Mouse (Mus musculus) heart, adult 11 months (tissue): Measurements from ENCODE around the gene Gdap1l1.

Experiments used
- DNase-seq: peaks from one replicate; pipeline ENCODE4 v3.0.0; 2022

Gene Gdap1l1

DNA sequence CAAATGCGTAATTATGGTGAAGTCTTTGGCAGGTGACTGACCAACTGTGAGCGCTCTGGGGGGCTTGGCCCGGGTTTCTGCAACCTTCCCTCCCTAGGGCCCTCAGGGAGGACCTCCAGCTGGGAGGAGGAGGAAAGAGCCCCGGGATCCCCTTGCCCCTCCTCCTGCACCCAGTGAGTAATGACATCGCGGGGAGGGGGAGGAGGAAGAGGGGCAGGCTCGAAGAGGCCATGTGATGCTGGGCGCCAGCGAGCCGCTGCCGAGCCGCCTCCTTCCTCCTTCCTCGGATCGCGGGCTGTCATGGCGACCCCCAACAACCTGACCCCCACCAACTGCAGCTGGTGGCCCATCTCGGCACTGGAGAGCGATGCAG lies at the start of gene Gdap1l1:
Gene Gdap1l1 (plus strand): TSS at position 231 of the 373 bp plus-strand sequence.
- no peak for DNase-seq

DNA sequence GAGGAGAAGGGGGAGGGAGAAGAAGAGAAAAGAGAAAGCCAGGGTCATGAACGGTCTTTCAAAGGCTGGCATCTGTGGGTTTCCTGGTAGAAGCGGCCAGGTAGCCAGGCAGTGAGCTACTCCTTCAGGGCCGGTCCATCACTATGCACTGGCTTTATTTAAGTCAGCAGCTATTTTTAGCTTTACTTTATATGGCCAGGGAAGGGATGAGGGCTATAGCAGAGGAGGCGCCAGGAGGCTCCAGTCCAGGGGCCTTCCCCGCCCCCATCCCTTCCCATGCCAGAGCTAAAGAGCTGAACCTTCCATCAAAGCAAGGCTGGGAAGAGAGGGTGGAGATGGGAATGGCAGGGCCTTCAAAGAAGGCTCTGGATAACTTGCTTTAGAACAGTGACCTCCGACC lies 45.8 kb upstream of the Gdap1l1 start:
- peak; percentile 98 for DNase-seq

DNA sequence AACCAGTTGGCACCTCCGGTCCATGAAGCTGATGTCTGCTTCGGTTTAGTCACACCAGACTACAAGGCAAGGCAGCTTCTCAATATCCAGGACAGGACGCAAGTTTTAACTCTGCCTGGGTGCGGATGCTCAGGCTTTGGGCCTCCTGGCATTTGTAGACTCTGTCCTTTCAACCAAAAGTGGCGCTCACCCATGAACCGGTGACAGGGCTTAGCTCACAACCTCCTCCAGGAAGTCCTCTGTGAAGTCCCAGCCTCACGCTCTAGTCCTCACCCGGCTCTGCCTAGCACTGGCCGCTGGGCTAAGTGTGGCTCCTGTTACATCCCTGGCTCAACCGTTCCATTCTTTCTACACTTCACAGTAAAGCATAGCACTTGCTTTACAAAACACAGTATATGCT lies 45.0 kb upstream of the Gdap1l1 start:
- peak; percentile 90 for DNase-seq

DNA sequence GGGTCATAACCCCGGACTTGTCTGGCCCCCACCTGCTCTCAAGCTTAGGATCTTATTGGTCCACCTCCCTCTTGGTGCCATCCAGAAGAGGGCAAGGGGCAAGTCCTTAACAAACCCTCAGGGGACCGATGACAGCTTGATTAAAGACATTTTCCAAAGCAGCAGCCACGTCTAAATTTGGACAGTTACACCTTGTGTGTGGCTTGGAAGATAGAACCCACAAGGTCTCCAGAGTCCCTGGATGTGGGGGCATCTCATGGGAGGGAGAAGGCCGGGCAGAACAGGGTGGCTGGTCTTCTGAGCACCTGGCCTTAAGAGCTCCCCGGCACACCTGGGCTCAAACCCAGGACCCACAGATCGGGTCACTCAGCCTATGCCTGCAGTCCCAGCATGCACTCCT lies 44.3 kb upstream of the Gdap1l1 start:
- peak; percentile 95 for DNase-seq

DNA sequence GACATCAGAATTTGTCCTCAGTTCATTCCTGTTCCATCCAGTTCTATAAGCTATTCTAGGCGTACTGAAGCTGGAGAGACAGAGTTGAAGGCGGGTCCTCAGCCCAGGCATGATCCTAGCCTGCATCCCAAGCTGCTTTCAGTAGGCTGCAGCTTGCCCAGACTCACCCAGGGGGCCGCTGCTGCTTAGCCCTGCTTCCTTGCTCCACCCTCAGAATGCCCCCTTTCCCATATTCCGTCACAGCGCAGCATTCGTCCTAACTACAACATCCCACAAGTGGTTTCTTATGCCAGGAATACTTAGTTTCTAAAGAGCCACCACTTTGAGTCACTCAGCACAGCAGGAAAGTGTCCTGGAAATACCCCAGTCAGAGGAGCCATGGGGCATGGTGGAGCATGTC lies 43.3 kb upstream of the Gdap1l1 start:
- peak; percentile 91 for DNase-seq

DNA sequence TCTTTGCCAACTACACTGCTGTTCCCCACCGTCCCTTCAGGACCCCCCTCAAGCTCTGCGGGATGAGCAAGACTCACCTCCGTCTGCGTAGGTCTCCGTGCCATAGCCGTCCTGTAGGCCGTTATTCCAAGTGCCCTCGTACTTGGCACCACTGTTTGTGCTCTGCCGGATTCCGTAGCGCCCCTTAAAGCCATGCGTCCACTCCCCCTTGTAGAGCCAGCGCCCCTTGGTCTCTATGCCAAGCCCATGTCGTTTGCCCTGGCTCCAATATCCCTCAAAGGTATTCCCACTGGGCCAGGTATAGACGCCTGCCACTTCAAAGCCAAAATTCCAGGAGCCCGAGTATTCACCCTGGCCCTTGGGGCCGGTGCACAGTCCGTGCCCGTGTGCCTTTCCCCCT lies 41.2 kb upstream of the Gdap1l1 start:
- DNase-seq = peak; percentile 92

DNA sequence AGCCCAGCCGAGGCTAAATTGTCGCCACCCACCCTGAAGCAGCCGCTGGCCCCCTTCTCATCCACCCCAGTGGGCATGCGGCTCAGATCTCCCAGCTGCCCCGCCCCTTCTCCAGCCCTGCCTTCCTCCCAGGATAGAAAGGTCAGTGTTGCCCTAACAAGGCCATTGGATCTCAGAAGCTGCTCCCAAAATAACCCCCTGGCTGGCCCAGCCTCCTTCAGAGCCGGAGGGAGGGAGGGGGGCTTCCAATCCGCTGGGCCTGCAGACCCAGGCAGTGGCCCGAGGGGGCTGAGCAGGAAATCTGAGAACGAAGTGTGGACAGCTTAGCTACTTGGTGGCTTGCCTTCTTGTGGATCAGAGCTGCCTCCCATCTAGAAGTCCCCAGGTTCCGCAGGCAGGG lies 40.4 kb upstream of the Gdap1l1 start, which contains the start of gene Jph2:
Gene Jph2 (minus strand): TSS at position 89 of the 400 bp plus-strand sequence.
- peak; percentile 99 for DNase-seq

DNA sequence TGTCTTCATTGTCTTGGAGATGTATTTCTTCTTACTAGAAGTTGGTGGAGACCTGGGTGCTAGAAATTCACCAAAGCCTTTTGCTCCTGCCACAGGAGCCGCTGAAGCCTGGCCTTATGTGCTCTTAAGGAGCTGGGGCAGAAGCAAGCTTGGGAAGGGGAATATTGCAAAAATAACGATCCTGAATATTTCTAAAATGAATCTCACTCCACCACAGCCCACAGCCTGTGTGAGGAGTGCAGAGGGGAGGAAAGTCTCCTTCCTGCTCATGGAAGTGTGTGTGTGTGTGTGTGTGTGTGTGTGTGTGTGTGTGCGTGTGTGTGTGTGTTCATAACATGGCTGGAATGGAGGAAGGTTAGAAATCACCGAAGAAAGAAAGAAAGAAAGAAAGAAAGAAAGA lies 39.5 kb upstream of the Gdap1l1 start:
- DNase-seq = peak; percentile 82

DNA sequence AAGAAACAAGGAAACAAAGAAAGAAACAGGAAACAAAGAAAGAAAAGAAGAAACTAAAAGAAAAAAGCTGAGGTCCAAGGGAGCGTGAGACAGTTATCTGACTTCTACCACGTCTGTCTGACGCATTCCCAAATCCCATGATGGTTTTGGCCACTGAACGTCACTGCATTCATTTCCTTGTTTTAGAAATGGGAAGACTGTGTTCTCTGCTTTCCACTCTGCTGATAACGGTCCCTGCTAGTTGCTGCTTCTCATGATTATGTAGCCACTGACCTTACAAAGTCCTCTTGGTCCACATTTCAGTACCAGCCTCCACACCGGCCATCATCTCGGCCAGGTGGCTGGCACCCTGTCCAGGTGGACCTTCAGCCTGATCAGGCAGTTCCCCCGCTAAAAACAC lies 39.1 kb upstream of the Gdap1l1 start:
- DNase-seq = peak; percentile 98

DNA sequence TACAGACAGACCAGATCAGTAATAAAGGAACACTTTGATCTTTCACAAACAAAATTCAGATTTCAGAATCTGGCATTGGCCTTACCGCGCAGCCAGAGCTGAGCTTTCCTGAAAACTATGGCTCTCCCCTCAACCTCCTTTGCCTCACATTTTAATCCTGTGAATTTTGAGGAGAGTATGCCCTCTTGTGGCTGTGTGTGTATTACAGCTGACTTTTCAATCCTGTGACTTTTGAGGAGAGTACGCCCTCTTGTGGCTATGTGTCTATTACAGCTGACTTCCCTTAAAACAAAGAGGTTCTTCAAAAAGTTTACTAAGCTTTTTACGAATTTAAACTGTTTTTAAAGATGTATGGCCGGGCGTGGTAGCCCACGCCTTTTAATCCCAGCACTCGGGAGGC lies 37.1 kb upstream of the Gdap1l1 start:
- DNase-seq = peak; percentile 94

DNA sequence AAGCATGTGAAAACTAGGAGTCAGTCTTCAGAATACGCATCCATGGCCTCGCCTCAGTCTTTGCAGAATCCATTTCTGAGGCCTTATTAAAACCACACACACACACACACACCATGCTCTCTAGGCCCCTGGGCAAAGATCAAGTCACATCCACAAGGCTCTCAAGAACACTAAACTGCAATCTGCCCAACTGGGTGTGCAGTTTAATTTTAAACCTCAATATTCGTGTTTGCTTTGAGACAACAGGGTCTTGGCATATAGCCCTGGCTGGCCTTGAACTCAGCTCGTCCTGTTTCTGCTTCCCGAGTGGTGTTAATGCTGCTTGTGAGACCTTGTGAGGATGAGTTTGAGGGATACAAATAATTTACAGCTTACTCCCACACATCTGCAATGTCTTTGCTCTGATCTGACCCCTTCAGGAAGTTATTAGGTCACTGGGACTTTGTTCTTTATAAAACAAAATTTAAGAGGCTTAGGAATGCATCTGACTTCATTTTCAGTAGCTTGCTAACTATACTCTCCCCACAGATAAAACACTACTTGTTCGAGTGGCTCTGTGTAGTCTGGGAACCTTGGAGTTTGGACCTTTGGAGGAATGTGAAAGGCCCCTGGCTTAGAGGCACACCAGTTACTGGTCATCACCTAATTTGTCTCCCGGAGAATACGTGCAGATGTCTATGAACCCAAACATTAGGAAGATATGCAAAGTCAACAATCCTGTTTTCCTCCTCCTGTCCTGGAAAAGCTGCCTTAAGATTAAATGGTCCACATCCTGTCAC lies 34.0 kb upstream of the Gdap1l1 start:
- DNase-seq = peak; percentile 34

DNA sequence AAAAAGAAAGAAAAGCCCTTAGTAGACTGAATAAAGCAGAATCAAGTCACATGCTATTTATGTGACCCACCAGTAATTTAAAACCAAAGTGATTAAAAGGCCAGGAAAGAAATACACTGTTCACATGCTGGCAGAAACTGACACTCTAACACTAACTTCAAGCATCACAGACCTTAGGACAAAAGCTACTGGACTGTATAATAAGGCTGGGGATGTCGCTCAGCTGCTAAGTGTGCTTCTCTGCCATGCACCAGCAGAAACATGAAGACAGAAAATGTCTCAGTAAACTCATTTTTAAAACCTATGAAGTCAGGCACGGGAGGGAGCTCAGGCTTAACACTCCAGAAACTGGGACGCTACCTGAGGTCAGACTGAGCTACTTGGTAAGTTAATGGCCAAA lies 28.1 kb upstream of the Gdap1l1 start:
- DNase-seq = peak; percentile 54

DNA sequence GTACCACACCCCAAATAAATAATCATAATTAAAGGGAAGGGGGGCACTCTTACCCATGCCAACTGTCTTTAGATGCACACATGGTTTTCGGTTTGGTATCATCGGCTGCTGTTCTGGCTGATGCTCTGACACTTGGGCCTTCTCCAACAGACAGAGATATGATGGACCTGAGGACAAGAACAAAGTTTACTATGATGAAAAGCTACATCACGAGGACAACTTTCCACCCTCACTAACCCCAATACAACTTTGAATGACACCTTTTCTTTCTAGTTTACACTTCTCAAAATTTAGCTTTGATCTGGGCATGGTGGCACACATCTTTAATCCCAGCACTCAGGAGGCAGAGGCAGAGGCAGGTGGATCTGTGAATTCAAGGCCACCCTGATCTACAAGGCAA lies 26.9 kb upstream of the Gdap1l1 start:
- DNase-seq = peak; percentile 48

DNA sequence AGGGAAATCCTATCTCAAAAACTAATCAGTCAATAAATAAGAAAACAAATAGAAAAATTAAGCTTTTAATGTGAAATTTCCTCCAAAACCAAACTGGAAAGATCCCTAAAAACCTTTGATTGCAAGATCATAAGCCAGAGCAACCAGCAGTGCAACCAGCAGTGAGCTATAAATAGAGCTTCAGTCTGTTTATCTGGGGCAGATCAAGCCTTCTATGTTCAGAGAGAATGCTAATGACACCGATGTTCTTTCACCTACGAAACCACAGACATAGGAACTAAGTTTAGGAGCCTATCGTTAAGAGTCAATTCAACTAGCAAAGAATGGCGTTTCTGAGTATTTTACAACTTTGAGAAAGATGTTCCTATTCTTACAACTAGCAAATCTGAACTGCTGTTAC lies 26.4 kb upstream of the Gdap1l1 start:
- DNase-seq = no peak

DNA sequence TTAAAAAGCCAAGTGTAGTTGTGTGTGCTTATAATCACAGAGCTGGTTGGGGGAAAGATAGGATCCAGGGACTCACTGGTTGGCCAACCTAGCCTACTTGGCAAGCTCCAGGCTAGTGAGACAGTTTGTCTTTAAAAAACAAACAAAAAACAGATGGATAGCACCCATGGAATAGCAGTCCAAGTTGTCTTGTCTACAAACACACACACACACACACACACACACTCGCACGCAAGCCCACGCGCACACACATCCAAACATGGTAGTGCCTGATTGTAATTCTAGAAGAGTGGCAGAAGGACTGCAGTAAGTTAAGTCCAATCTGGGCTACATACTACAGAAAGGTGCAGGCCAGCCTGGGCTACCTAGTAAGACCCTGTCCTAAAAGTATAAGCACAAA lies 25.9 kb upstream of the Gdap1l1 start:
- DNase-seq = peak; percentile 72

DNA sequence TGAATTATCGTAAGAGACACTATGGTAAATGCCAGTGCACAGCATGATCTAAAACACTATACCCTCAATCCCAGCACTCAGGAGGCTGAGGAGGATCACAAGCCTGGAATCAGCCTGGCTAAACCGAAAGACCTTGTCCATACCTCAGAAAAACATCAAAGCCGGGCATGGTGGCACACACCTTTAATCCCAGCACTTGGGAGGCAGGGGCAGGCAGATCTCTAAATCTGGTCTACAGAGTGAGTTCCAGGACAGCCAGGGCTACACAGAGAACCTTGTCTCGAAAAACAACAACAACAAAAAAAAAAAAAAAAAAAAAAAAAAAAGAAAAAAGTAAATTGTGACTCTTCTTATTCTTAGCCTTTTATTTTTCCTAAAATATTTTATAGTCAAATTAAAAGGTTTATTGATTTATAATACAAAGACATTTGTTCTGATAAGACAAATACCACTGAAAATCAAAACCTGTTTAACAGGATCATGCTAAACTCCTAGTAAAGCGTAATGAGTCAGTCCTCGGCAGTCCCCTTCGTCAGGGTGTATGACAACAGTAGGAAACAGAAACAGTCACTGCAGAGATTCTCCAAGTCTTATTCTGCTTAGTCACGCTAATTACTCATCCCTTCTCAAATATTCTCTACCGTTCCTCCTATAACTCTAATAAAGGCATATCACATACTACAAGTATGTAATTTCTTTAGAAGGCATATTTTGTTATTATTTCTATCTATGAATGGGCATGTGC lies 25.3 kb upstream of the Gdap1l1 start:
- DNase-seq = peak; percentile 83

DNA sequence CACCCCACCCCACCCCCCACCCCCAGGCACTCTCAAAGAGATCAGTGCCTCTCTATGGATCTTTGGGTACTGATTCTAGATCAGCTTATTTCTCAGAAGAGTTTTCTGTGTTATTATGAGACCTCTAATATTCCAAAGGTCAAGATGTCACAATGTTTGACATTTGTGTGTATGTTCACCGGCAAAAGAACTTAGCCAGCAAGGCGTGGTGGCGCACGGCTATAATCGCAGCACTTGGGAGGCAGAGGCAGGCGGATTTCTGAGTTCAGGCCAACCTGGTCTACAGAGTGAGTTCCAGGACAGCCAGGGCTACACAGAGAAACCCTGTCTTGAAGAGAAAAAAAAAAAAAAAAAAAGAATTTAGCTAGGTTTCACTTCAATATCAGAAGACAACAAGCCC lies 21.2 kb upstream of the Gdap1l1 start:
- DNase-seq = peak; percentile 79

DNA sequence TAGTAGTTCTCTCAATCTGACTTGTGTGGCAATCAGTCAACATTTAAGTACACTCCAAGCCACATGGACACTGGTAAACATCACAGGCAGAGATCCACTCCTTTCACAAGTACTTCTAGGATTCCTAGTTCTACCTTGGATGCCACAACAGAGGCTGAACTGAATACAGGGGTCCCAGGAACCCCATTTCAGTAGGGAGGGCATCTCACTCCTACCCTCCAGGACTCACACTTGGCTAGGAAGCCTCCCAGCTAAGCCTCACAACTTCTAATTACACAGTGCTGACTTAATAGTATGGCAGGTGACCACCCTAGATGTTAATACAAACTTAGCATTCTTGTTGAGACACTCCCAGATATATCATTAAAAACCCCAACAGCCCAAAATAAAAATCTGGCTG lies 20.4 kb upstream of the Gdap1l1 start:
- DNase-seq = peak; percentile 85

DNA sequence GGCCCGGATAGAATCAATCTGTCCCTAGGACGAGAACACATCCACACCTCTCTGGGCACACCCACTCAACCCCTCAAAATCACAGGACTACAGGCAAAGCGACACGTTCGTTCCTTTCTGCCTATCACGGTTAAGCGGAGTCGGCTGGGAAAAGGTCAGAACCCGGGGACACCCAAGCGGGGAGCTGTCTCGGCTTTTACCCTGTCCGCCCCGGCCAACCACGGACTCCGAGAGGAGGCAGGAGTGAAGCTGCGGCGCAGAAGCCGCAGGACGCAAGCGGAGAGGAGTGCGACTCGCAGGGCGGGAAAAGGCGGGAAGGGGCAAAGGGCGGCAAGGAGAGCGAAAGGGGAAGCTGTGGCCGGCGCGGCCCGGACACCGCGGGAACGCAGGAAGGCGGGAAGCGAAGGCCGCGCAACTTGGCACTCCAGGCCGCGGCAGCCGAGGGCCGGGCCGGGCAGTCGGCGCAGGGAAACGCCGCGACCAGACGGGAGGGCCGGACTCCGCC lies 19.4 kb upstream of the Gdap1l1 start:
- peak; percentile 96 for DNase-seq

DNA sequence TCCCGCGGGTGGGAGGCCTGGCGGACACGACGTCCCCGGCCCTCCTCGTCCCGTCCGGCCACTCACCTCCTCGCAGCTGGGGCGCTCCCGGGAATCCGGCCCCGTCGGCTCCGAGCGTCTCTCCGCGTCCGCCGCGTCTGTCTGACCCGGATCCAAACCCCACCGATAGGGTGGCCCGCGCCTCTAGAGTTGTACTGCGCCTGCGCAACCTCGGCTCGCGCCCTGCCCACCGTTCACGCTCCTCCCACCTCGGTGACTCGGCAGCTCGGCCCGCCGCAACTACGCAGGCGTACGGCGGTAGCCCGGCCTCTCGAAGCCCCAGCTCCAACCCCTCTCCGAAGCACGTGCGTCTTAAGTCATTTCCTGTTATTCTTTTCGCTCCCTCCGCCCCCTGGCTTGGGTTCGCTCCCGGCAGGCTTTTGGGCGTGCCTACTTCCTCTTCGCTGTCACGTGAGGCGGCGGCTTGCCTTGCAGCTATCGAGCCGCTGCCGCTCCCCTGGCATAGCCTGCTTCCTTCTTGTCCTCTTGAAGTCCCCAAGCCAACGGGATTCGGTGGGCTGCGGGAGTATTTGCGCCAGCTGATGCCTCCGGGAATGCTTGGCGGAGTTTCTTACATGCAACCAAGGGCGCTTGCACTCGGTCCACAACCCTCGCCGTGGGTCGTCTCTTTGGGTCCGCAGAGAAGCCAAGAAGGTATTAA lies 18.8 kb upstream of the Gdap1l1 start:
- DNase-seq = peak; percentile 100

DNA sequence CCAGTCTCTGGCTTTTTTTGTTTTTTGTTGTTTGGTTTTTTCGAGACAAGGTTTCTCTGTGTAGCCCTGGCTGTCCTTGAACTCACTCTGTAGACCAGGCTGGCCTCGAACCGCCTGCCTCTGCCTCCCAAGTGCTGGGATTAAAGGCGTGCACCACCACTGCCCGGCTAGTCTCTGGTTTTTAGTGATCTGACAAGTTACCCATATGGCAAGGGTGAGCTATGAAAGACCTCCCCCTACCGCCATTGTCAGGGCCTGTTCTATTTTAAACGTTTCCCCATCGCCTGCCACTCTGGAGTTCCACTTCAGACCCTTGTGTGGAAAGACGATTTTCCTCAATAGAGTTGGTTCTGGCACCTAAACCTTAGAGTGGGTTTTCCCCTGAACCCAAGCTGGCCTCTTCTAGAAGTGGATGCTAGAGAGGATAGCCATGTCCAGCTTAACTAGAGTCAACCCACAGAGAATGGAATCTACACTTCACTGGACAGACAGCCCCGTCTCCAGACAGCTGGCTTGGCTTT lies 17.9 kb upstream of the Gdap1l1 start:
- DNase-seq = peak; percentile 93

DNA sequence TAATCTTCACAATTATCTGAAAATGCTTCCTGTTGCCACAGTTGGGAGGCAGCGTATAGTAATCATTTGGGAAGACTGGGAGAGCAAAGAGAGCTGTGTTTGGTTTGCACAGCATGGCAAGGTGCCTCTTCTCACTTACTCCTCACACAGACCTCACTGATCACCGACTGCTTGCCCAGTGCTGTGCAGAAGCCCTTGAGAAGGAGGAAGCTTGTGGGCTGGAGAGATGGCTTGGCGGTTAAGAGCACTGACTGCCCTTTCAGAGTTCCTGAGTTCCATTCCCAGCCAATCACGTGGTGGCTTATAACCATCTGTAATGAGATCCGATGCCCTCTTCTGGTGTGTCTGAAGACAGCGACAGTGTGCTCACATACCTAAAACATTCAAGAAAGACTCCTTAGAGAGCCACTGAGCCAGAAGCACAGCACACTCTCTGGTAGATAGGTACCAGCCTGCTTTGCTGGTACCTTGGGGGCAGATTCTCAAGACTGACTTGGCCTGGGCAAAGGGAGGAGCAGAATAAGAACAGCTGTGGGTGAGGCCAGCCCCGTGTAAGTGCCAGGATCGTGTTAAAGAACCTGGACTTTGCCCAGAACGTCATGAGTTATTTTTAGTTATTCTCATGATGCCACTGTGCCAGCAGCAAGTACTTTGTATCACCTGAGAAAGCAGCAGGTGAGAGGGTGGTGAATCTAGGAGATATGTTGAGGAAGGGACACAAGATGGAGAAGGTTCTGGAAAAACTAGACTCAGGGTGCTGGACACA lies 15.2 kb upstream of the Gdap1l1 start:
- DNase-seq = peak; percentile 87
